16 mouse cellular contexts compared by ENCODE assay signal in genomic region chr9:94342011-94342410, GRCm38 (mm10).
DNase-seq lines count a peak whose midpoint lies in the region; ATAC-seq lines count a peak whose summit lies in the region.
"Had no signal": no experiment of that assay in that cellular context is flagged by ENCODE, and none has a peak within 500 bp of the region (broad histone marks: within the 10 kb centered on the region; RNA-seq: fewer than 3 reads in every experiment).

No protein-coding gene starts in this region.

- H3K36me3 ChIP-seq in forebrain, embryonic 16.5 days (ENCODE audit: control insufficient read depth, insufficient read depth), result no peaks in the 10 kb centered on the region
- no peaks in the 10 kb centered on the region for H3K36me3 ChIP-seq in midbrain, embryonic 10.5 days
- H3K36me3 ChIP-seq: embryonic facial prominence, embryonic 13.5 days had no signal

- no peak overlapping the region for H3K9ac ChIP-seq in forebrain, embryonic 16.5 days (replicated peaks; ENCODE audit: low read depth, low read length)
- H3K9ac ChIP-seq: embryonic facial prominence, embryonic 13.5 days; liver, embryonic 14.5 days had no signal

- no peak overlapping the region for H3K27ac ChIP-seq in forebrain, embryonic 16.5 days (ENCODE audit: low read length)
- no peak overlapping the region for H3K27ac ChIP-seq in midbrain, embryonic 10.5 days (replicated peaks)
- H3K27ac ChIP-seq: embryonic facial prominence, embryonic 13.5 days; layer of hippocampus, adult 2 months; liver, embryonic 14.5 days had no signal

- WGBS in forebrain, embryonic 16.5 days, result 34% methylated on average over 4 of the region's 4 CpGs
- 84% methylated on average over 4 of the region's 4 CpGs for WGBS in midbrain, embryonic 10.5 days

- peak; percentile 98 for ATAC-seq in forebrain, embryonic 16.5 days

- DNase-seq in layer of hippocampus, adult 9-11 months, result peak; percentile 20
- no peak for DNase-seq in layer of hippocampus, adult 9-10 months (ENCODE audit: low spot score)
- DNase-seq in midbrain, embryonic 10.5 days (ENCODE audit: low spot score), result peak; percentile 16
- DNase-seq in retina, postnatal 1 day, result peak; percentile 21
- DNase-seq in MN1 (ENCODE audit: low spot score), result no peak
- no peak for DNase-seq in lung, postnatal 4 days
- DNase-seq: cerebellum, adult 8-10 months; heart, adult 11 months; kidney, adult 18-20 months; lung, postnatal 36 days; right cerebral cortex, adult 18-20 months had no signal

- H3K27me3 ChIP-seq in forebrain, embryonic 16.5 days (replicated peaks; ENCODE audit: control insufficient read depth, insufficient read depth, low read length), result no peaks in the 10 kb centered on the region
- H3K27me3 ChIP-seq in midbrain, embryonic 10.5 days (ENCODE audit: low read depth, poor library complexity, severe bottlenecking), result no peaks in the 10 kb centered on the region
- H3K27me3 ChIP-seq: embryonic facial prominence, embryonic 13.5 days had no signal

- no peak overlapping the region for H3K4me2 ChIP-seq in forebrain, embryonic 16.5 days (ENCODE audit: low read length)
- H3K4me2 ChIP-seq: embryonic facial prominence, embryonic 13.5 days had no signal

- no peak overlapping the region for H3K4me3 ChIP-seq in forebrain, embryonic 16.5 days (replicated peaks; ENCODE audit: low read length)
- H3K4me3 ChIP-seq in midbrain, embryonic 10.5 days, result no peak overlapping the region
- H3K4me3 ChIP-seq: embryonic facial prominence, embryonic 13.5 days; layer of hippocampus, adult 2 months; myocyte had no signal

- peaks cover 7% of the 10 kb centered on the region; the same call in 1 of the 2 replicates for H3K4me1 ChIP-seq in forebrain, embryonic 16.5 days (replicated peaks; ENCODE audit: control insufficient read depth, insufficient read depth, low read length)
- no peaks in the 10 kb centered on the region for H3K4me1 ChIP-seq in midbrain, embryonic 10.5 days
- H3K4me1 ChIP-seq: embryonic facial prominence, embryonic 13.5 days had no signal

- H3K9me3 ChIP-seq in forebrain, embryonic 16.5 days (ENCODE audit: control insufficient read depth, low read length), result no peaks in the 10 kb centered on the region
- no peaks in the 10 kb centered on the region for H3K9me3 ChIP-seq in midbrain, embryonic 10.5 days (replicated peaks)
- H3K9me3 ChIP-seq: embryonic facial prominence, embryonic 13.5 days had no signal

Comparison
In these comparisons a context has a peak if more than half of its experiments do, and no peak if none do; other contexts are left out.
1. DNase-seq: peak in layer of hippocampus, adult 9-11 months (single experiment), midbrain, embryonic 10.5 days (single experiment) and retina, postnatal 1 day (single experiment); none in layer of hippocampus, adult 9-10 months (single experiment), MN1 (single experiment) and lung, postnatal 4 days (0 of 2).